Mouse (Mus musculus) E14TG2a.4 (cell line): ENCODE measurements around the gene Ppp1r3c.

ENCODE experiments used
- CTCF ChIP-seq: conservative IDR thresholded peaks from 2 replicates; pipeline ENCODE4 v1.5.1; 2014; ENCODE audit warnings: low read length
- POU5F1 ChIP-seq: IDR thresholded peaks from 2 replicates; pipeline ENCODE4 v1.6.1; 2014; ENCODE audit warnings: low read length, borderline replicate concordance

GRCm38 (mm10) chr19:36781996-36782395 is 45.5 kb upstream of the Ppp1r3c start:
- TF ChIP-seq CTCF (no peak), POU5F1 (no peak)
